Mouse (Mus musculus): ENCODE measurements at regions not wholly inside any gene's neighbourhood (a gene's known extent, or its start where the extent isn't known, plus 50 kb on each side); places are given as distances from the start of the nearest gene placed in this dataset.

- WGBS, result 80% methylated on average over 9 of the region's 9 CpGs
- no peaks in the 10 kb centered on the region for H3K36me3 ChIP-seq (ENCODE audit: control insufficient read depth, insufficient read depth, low read length)
- H3K27me3 ChIP-seq (ENCODE audit: control insufficient read depth, insufficient read depth, low read length), result no peaks in the 10 kb centered on the region
- no peak for TF ChIP-seq POLR2A (IDR thresholded peaks at IDR 0.05; ENCODE audit: low read depth, low read length)
- TF ChIP-seq CTCF (IDR thresholded peaks at IDR 0.05; ENCODE audit: extremely low read depth, insufficient read length, insufficient replicate concordance, low read depth, low read length), result no peak
- no peak overlapping the region for H3K27ac ChIP-seq (ENCODE audit: insufficient read depth, low read depth, low read length)
- H3K4me1 ChIP-seq (ENCODE audit: control insufficient read depth, insufficient read depth, insufficient read length, low read length), result no peaks in the 10 kb centered on the region
- H3K4me3 ChIP-seq (ENCODE audit: low read depth, low read length), result no peak overlapping the region
Observed at GRCm38 (mm10) chr13:69971281-69972057, 169.3 kb downstream of the Med10 start.

GRCm38 (mm10) chr13:69974835-69975234 is 172.6 kb downstream of the Med10 start:
- H3K27ac ChIP-seq (ENCODE audit: insufficient read depth, low read depth, low read length), result no peak overlapping the region
- TF ChIP-seq POLR2A (IDR thresholded peaks at IDR 0.05; ENCODE audit: low read depth, low read length) (no peak), CTCF (IDR thresholded peaks at IDR 0.05; ENCODE audit: extremely low read depth, insufficient read length, insufficient replicate concordance, low read depth, low read length) (no peak)
- no peaks in the 10 kb centered on the region for H3K36me3 ChIP-seq (ENCODE audit: control insufficient read depth, insufficient read depth, low read length)
- whole genome bisulfite sequencing, result 69% methylated on average over 5 of the region's 5 CpGs
- H3K4me1 ChIP-seq (ENCODE audit: control insufficient read depth, insufficient read depth, insufficient read length, low read length), result no peaks in the 10 kb centered on the region
- no peak overlapping the region for H3K4me3 ChIP-seq (ENCODE audit: low read depth, low read length)
- no peaks in the 10 kb centered on the region for H3K27me3 ChIP-seq (ENCODE audit: control insufficient read depth, insufficient read depth, low read length)

GRCm38 (mm10) chr13:69984159-69984558 is 182.0 kb downstream of the Med10 start:
- WGBS, result 61% methylated on average over 1 of the region's 1 CpGs
- no peaks in the 10 kb centered on the region for H3K27me3 ChIP-seq (ENCODE audit: control insufficient read depth, insufficient read depth, low read length)
- no peaks in the 10 kb centered on the region for H3K4me1 ChIP-seq (ENCODE audit: control insufficient read depth, insufficient read depth, insufficient read length, low read length)
- no peak for TF ChIP-seq POLR2A (IDR thresholded peaks at IDR 0.05; ENCODE audit: low read depth, low read length)
- no peak for TF ChIP-seq CTCF (IDR thresholded peaks at IDR 0.05; ENCODE audit: extremely low read depth, insufficient read length, insufficient replicate concordance, low read depth, low read length)
- H3K36me3 ChIP-seq (ENCODE audit: control insufficient read depth, insufficient read depth, low read length), result no peaks in the 10 kb centered on the region
- H3K27ac ChIP-seq (ENCODE audit: insufficient read depth, low read depth, low read length), result no peak overlapping the region
- H3K4me3 ChIP-seq (ENCODE audit: low read depth, low read length), result no peak overlapping the region

DNA sequence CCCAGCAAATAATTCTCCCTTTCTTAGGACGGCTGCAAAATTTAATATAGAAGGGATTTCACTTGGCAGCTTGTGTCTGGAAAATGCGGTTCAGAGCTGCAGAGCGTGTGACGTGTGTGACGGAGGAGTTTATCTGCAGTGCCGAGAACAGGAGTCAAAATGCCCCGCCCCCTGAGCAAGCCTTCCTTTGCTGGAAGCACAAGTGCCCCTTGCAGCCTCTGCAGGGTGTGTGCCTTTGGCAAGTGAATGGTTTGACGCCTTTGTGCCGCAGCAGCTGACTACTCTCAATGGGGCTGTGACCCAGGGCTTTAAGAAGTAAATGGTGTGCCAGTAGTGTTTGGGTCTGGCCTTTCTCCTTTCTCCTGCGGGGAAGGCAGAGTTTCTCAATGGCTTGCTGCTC is 185.0 kb downstream of the Med10 start:
- no peaks in the 10 kb centered on the region for H3K27me3 ChIP-seq (ENCODE audit: control insufficient read depth, insufficient read depth, low read length)
- H3K4me3 ChIP-seq (ENCODE audit: low read depth, low read length), result no peak overlapping the region
- 14% methylated on average over 10 of the region's 10 CpGs for WGBS
- no peak overlapping the region for H3K27ac ChIP-seq (ENCODE audit: insufficient read depth, low read depth, low read length)
- TF ChIP-seq CTCF (IDR thresholded peaks at IDR 0.05; ENCODE audit: extremely low read depth, insufficient read length, insufficient replicate concordance, low read depth, low read length) (no peak), POLR2A (IDR thresholded peaks at IDR 0.05; ENCODE audit: low read depth, low read length) (no peak)
- no peaks in the 10 kb centered on the region for H3K4me1 ChIP-seq (ENCODE audit: control insufficient read depth, insufficient read depth, insufficient read length, low read length)
- no peaks in the 10 kb centered on the region for H3K36me3 ChIP-seq (ENCODE audit: control insufficient read depth, insufficient read depth, low read length)

DNA sequence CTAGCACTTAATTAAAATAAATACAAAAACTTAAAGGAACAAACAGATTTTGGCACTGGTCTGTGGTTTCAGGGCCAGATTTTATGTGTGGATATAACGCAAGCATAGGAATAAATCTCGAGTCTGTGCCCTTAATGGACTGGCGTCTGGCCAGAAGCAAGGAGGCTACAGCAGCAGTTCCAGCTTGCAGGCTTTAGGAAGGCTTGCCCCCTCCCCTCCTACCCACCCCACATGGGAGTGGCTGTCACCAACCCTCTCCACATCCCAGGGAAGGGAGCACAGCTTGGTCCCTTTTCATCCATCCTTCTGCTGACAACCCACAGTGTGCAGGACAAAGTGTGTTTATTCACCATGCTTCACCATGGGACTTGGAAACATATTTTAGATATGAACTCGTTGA is 186.1 kb downstream of the Med10 start:
- Histone ChIP-seq H3K36me3 (ENCODE audit: control insufficient read depth, insufficient read depth, low read length) (no peaks in the 10 kb centered on the region), H3K27ac (ENCODE audit: insufficient read depth, low read depth, low read length) (no peak overlapping the region), H3K4me1 (ENCODE audit: control insufficient read depth, insufficient read depth, insufficient read length, low read length) (no peaks in the 10 kb centered on the region), H3K27me3 (ENCODE audit: control insufficient read depth, insufficient read depth, low read length) (no peaks in the 10 kb centered on the region), H3K4me3 (ENCODE audit: low read depth, low read length) (no peak overlapping the region)
- TF ChIP-seq POLR2A (IDR thresholded peaks at IDR 0.05; ENCODE audit: low read depth, low read length) (no peak), CTCF (IDR thresholded peaks at IDR 0.05; ENCODE audit: extremely low read depth, insufficient read length, insufficient replicate concordance, low read depth, low read length) (no peak)
- 53% methylated on average over 4 of the region's 4 CpGs for WGBS

DNA sequence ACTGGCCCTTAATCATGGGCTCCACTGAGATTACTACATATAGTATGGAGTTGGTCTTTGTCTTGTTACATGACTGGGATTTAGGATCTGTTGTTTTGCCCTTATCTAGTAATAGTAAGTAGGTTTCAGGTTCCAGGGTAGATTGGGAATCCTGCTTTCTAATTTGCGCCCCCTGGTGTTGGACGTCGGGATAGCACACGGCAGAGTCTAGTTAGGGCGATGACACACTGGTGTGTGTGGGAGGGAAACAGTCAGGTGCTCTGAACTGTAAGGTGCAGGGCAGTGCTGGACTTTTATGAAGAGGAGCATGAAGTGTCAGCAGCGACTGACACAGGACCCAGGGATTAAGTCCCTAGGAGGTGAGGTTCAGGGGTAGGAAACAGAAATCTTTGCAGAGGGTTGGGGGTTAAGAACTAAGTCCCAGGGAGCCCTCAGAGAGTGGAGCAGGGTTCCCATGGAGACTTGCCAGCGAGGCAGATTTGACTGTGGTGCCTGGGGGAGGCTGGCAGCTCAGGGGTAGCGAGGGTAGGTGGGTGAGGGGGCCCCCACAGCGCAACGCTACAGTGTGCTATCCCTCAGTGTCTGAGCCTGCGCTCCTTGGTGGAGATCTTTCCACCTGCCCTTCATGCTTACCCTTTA is 189.2 kb downstream of the Med10 start:
- no peaks in the 10 kb centered on the region for H3K4me1 ChIP-seq (ENCODE audit: control insufficient read depth, insufficient read depth, insufficient read length, low read length)
- no peaks in the 10 kb centered on the region for H3K36me3 ChIP-seq (ENCODE audit: control insufficient read depth, insufficient read depth, low read length)
- H3K27ac ChIP-seq (ENCODE audit: insufficient read depth, low read depth, low read length), result no peak overlapping the region
- no peak overlapping the region for H3K4me3 ChIP-seq (ENCODE audit: low read depth, low read length)
- TF ChIP-seq POLR2A (IDR thresholded peaks at IDR 0.05; ENCODE audit: low read depth, low read length), result no peak
- TF ChIP-seq CTCF (IDR thresholded peaks at IDR 0.05; ENCODE audit: extremely low read depth, insufficient read length, insufficient replicate concordance, low read depth, low read length), result peak; percentile 52; the same call in 1 of the 2 replicates
- H3K27me3 ChIP-seq (ENCODE audit: control insufficient read depth, insufficient read depth, low read length), result no peaks in the 10 kb centered on the region
- 37% methylated on average over 11 of the region's 11 CpGs for WGBS

DNA sequence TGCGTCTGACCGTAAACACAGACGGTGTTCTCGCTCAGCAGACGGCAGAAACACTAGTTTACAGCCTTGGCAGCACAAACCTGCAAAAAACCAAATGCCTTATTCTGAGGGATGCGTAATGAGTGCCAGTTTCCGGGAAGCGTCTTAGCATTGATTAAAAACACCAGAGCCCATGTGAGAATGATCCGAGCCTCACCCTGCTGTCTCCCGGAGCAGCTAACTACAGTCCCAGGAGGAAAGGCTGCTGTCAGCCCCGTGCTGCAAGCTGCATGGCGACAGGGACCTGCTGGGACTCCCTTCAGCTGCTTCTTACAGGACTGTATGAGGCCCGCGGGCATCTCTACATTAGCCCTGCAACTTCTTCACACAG is 189.7 kb downstream of the Med10 start:
- Histone ChIP-seq H3K27ac (ENCODE audit: insufficient read depth, low read depth, low read length) (no peak overlapping the region), H3K27me3 (ENCODE audit: control insufficient read depth, insufficient read depth, low read length) (no peaks in the 10 kb centered on the region), H3K36me3 (ENCODE audit: control insufficient read depth, insufficient read depth, low read length) (no peaks in the 10 kb centered on the region), H3K4me3 (ENCODE audit: low read depth, low read length) (no peak overlapping the region), H3K4me1 (ENCODE audit: control insufficient read depth, insufficient read depth, insufficient read length, low read length) (no peaks in the 10 kb centered on the region)
- WGBS, result 63% methylated on average over 14 of the region's 14 CpGs
- TF ChIP-seq CTCF (IDR thresholded peaks at IDR 0.05; ENCODE audit: extremely low read depth, insufficient read length, insufficient replicate concordance, low read depth, low read length) (no peak), POLR2A (IDR thresholded peaks at IDR 0.05; ENCODE audit: low read depth, low read length) (no peak)

Measured in small intestine, adult 2 months (tissue).